Mouse (Mus musculus): ENCODE results near the gene Armc5.
A peak's percentile ranks its signal among the peaks of the same experiment; 100 is the strongest.

The Armc5 gene

GRCm38 (mm10) chr7:128245547-128245946, 8.4 kb downstream of the Armc5 start:
- DNase-seq (ENCODE audit: extremely low read depth, insufficient read length, low spot score), result no peak

- peak; percentile 75 for DNase-seq (ENCODE audit: extremely low read depth, insufficient read length, low spot score)
These were observed 9.6 kb downstream of the Armc5 start, which contains the start of gene Tgfb1i1 for GRCm38 (mm10) chr7:128246496-128247391. Gene Tgfb1i1, plus strand, starts transcription at chr7:128246812.

GRCm38 (mm10) chr7:128247443-128247842, 10.3 kb downstream of the Armc5 start:
- peak; percentile 35 for DNase-seq (ENCODE audit: extremely low read depth, insufficient read length, low spot score)

- DNase-seq (ENCODE audit: extremely low read depth, insufficient read length, low spot score), result no peak
These were observed 11.2 kb downstream of the Armc5 start for GRCm38 (mm10) chr7:128248081-128249042.

- no peak for DNase-seq (ENCODE audit: extremely low read depth, insufficient read length, low spot score)
These were observed 12.9 kb downstream of the Armc5 start for GRCm38 (mm10) chr7:128249998-128250397.

- no peak for DNase-seq (ENCODE audit: extremely low read depth, insufficient read length, low spot score)
These were observed 14.8 kb downstream of the Armc5 start for GRCm38 (mm10) chr7:128251946-128252345.

- no peak for DNase-seq (ENCODE audit: extremely low read depth, insufficient read length, low spot score)
These were observed 15.5 kb downstream of the Armc5 start for GRCm38 (mm10) chr7:128252609-128253008.

GRCm38 (mm10) chr7:128254978-128255377, 17.8 kb downstream of the Armc5 start:
- DNase-seq (ENCODE audit: extremely low read depth, insufficient read length, low spot score), result no peak

GRCm38 (mm10) chr7:128255757-128256156, 18.6 kb downstream of the Armc5 start:
- DNase-seq (ENCODE audit: extremely low read depth, insufficient read length, low spot score), result no peak

GRCm38 (mm10) chr7:128256783-128257334, 19.7 kb downstream of the Armc5 start:
- no peak for DNase-seq (ENCODE audit: extremely low read depth, insufficient read length, low spot score)

GRCm38 (mm10) chr7:128265411-128265810, 28.3 kb downstream of the Armc5 start, which contains the start of gene Slc5a2:
Gene Slc5a2, plus strand, starts transcription at chr7:128265657.
- no peak for DNase-seq (ENCODE audit: extremely low read depth, insufficient read length, low spot score)

GRCm38 (mm10) chr7:128266056-128266455, 28.9 kb downstream of the Armc5 start:
- no peak for DNase-seq (ENCODE audit: extremely low read depth, insufficient read length, low spot score)

GRCm38 (mm10) chr7:128267391-128267790, 30.2 kb downstream of the Armc5 start:
- no peak for DNase-seq (ENCODE audit: extremely low read depth, insufficient read length, low spot score)

- no peak for DNase-seq (ENCODE audit: extremely low read depth, insufficient read length, low spot score)
These were observed 30.7 kb downstream of the Armc5 start for GRCm38 (mm10) chr7:128267813-128268212.

- DNase-seq (ENCODE audit: extremely low read depth, insufficient read length, low spot score), result no peak
These were observed 33.3 kb downstream of the Armc5 start for GRCm38 (mm10) chr7:128270431-128270850.

GRCm38 (mm10) chr7:128271496-128271895, 34.4 kb downstream of the Armc5 start:
- no peak for DNase-seq (ENCODE audit: extremely low read depth, insufficient read length, low spot score)

- DNase-seq (ENCODE audit: extremely low read depth, insufficient read length, low spot score), result no peak
These were observed 38.9 kb downstream of the Armc5 start for GRCm38 (mm10) chr7:128276051-128276450.

GRCm38 (mm10) chr7:128279750-128280149, 42.6 kb downstream of the Armc5 start:
- no peak for DNase-seq (ENCODE audit: extremely low read depth, insufficient read length, low spot score)

GRCm38 (mm10) chr7:128281765-128282164, 44.6 kb downstream of the Armc5 start:
- DNase-seq (ENCODE audit: extremely low read depth, insufficient read length, low spot score), result no peak

GRCm38 (mm10) chr7:128282532-128283244, 45.5 kb downstream of the Armc5 start:
- DNase-seq (ENCODE audit: extremely low read depth, insufficient read length, low spot score), result no peak

Data from 3134 (cell line).